Mouse (Mus musculus): ENCODE measurements at regions not wholly inside any gene's neighbourhood (a gene's known extent, or its start where the extent isn't known, plus 50 kb on each side); places are given as distances from the start of the nearest gene placed in this dataset.

GRCm38 (mm10) chr8:127942319-127942718 is 416.1 kb upstream of the Nrp1 start:
- H3K9me3 ChIP-seq (replicated peaks): no peaks in the 10 kb centered on the region
- H3K4me1 ChIP-seq (replicated peaks): peaks cover 19% of the 10 kb centered on the region
- no peaks in the 10 kb centered on the region for H3K27me3 ChIP-seq (replicated peaks)
- no peak overlapping the region for H3K4me3 ChIP-seq
- H3K36me3 ChIP-seq: no peaks in the 10 kb centered on the region
- no peak overlapping the region for H3K4me2 ChIP-seq
- no peak overlapping the region for H3K27ac ChIP-seq (ENCODE audit: poor library complexity, severe bottlenecking)
- no peak overlapping the region for H3K9ac ChIP-seq
- ATAC-seq (ENCODE audit: insufficient number of reproducible peaks, low FRiP score): no peak

- no peak overlapping the region for H3K4me3 ChIP-seq
- no peak overlapping the region for H3K9ac ChIP-seq
- H3K4me1 ChIP-seq (replicated peaks): peaks cover 11% of the 10 kb centered on the region
- H3K27me3 ChIP-seq (replicated peaks): no peaks in the 10 kb centered on the region
- no peak for ATAC-seq (ENCODE audit: insufficient number of reproducible peaks, low FRiP score)
- no peak overlapping the region for H3K27ac ChIP-seq (ENCODE audit: poor library complexity, severe bottlenecking)
- no peaks in the 10 kb centered on the region for H3K9me3 ChIP-seq (replicated peaks)
- H3K36me3 ChIP-seq: no peaks in the 10 kb centered on the region
- no peak overlapping the region for H3K4me2 ChIP-seq
Measured at GRCm38 (mm10) chr8:127944955-127945498, 413.4 kb upstream of the Nrp1 start.

GRCm38 (mm10) chr8:127957571-127957970 is 400.8 kb upstream of the Nrp1 start:
- H3K4me1 ChIP-seq (replicated peaks): 0 out of 2 replicates have a peak, but pooled peaks cover 2% of the 10 kb centered on the region
- H3K4me2 ChIP-seq: no peak overlapping the region
- H3K9me3 ChIP-seq (replicated peaks): no peaks in the 10 kb centered on the region
- no peak for ATAC-seq (ENCODE audit: insufficient number of reproducible peaks, low FRiP score)
- no peak overlapping the region for H3K9ac ChIP-seq
- H3K4me3 ChIP-seq: no peak overlapping the region
- no peaks in the 10 kb centered on the region for H3K36me3 ChIP-seq
- H3K27ac ChIP-seq (ENCODE audit: poor library complexity, severe bottlenecking): no peak overlapping the region
- H3K27me3 ChIP-seq (replicated peaks): no peaks in the 10 kb centered on the region
- 70% methylated on average over 1 of the region's 1 CpGs for WGBS

GRCm38 (mm10) chr8:127958351-127959044 is 399.9 kb upstream of the Nrp1 start:
- Histone ChIP-seq H3K27ac (ENCODE audit: poor library complexity, severe bottlenecking) (no peak overlapping the region), H3K4me3 (no peak overlapping the region), H3K36me3 (no peaks in the 10 kb centered on the region), H3K9me3 (replicated peaks) (no peaks in the 10 kb centered on the region), H3K27me3 (replicated peaks) (no peaks in the 10 kb centered on the region), H3K9ac (no peak overlapping the region), H3K4me2 (no peak overlapping the region), H3K4me1 (replicated peaks) (0 out of 2 replicates have a peak, but pooled peaks cover 2% of the 10 kb centered on the region)
- no peak for ATAC-seq (ENCODE audit: insufficient number of reproducible peaks, low FRiP score)
- 71% methylated on average over 12 of the region's 12 CpGs for WGBS

GRCm38 (mm10) chr8:127962862-127963261 is 395.5 kb upstream of the Nrp1 start:
- H3K4me1 ChIP-seq (replicated peaks): 0 out of 2 replicates have a peak, but pooled peaks cover 2% of the 10 kb centered on the region
- H3K36me3 ChIP-seq: no peaks in the 10 kb centered on the region
- WGBS: 65% methylated on average over 1 of the region's 1 CpGs
- no peak overlapping the region for H3K4me3 ChIP-seq
- no peak overlapping the region for H3K27ac ChIP-seq (ENCODE audit: poor library complexity, severe bottlenecking)
- 0 out of 2 replicates have a peak, but pooled peaks have one; percentile 29 for ATAC-seq (ENCODE audit: insufficient number of reproducible peaks, low FRiP score)
- H3K9me3 ChIP-seq (replicated peaks): no peaks in the 10 kb centered on the region
- no peak overlapping the region for H3K4me2 ChIP-seq
- H3K27me3 ChIP-seq (replicated peaks): no peaks in the 10 kb centered on the region
- H3K9ac ChIP-seq: no peak overlapping the region

GRCm38 (mm10) chr8:127963625-127964024 is 394.8 kb upstream of the Nrp1 start:
- ATAC-seq (ENCODE audit: insufficient number of reproducible peaks, low FRiP score): no peak
- WGBS: 75% methylated on average over 6 of the region's 6 CpGs
- no peak overlapping the region for H3K27ac ChIP-seq (ENCODE audit: poor library complexity, severe bottlenecking)

GRCm38 (mm10) chr8:127964801-127965200 is 393.6 kb upstream of the Nrp1 start:
- H3K9me3 ChIP-seq (replicated peaks): no peaks in the 10 kb centered on the region
- H3K36me3 ChIP-seq: no peaks in the 10 kb centered on the region
- H3K9ac ChIP-seq: no peak overlapping the region
- no peak for ATAC-seq (ENCODE audit: insufficient number of reproducible peaks, low FRiP score)
- 0 out of 2 replicates have a peak, but pooled peaks cover 2% of the 10 kb centered on the region for H3K4me1 ChIP-seq (replicated peaks)
- H3K27me3 ChIP-seq (replicated peaks): no peaks in the 10 kb centered on the region
- no peak overlapping the region for H3K4me3 ChIP-seq
- no peak overlapping the region for H3K27ac ChIP-seq (ENCODE audit: poor library complexity, severe bottlenecking)
- H3K4me2 ChIP-seq: no peak overlapping the region

More at GRCm38 (mm10) chr8:127963625-127964024, 394.8 kb upstream of the Nrp1 start:
- H3K9ac ChIP-seq: no peak overlapping the region
- H3K4me3 ChIP-seq: no peak overlapping the region
- no peaks in the 10 kb centered on the region for H3K9me3 ChIP-seq (replicated peaks)
- H3K27me3 ChIP-seq (replicated peaks): no peaks in the 10 kb centered on the region
- 0 out of 2 replicates have a peak, but pooled peaks cover 2% of the 10 kb centered on the region for H3K4me1 ChIP-seq (replicated peaks)
- H3K4me2 ChIP-seq: no peak overlapping the region
- H3K36me3 ChIP-seq: no peaks in the 10 kb centered on the region

GRCm38 (mm10) chr8:127965341-127965740 is 393.1 kb upstream of the Nrp1 start:
- no peaks in the 10 kb centered on the region for H3K9me3 ChIP-seq (replicated peaks)
- H3K36me3 ChIP-seq: no peaks in the 10 kb centered on the region
- H3K4me1 ChIP-seq (replicated peaks): 0 out of 2 replicates have a peak, but pooled peaks cover 2% of the 10 kb centered on the region
- 65% methylated on average over 2 of the region's 2 CpGs for WGBS
- no peak overlapping the region for H3K4me2 ChIP-seq
- ATAC-seq (ENCODE audit: insufficient number of reproducible peaks, low FRiP score): no peak
- H3K9ac ChIP-seq: no peak overlapping the region
- H3K4me3 ChIP-seq: no peak overlapping the region
- no peaks in the 10 kb centered on the region for H3K27me3 ChIP-seq (replicated peaks)
- no peak overlapping the region for H3K27ac ChIP-seq (ENCODE audit: poor library complexity, severe bottlenecking)

- no peak overlapping the region for H3K4me3 ChIP-seq
- no peak overlapping the region for H3K4me2 ChIP-seq
- no peak overlapping the region for H3K9ac ChIP-seq
- H3K9me3 ChIP-seq (replicated peaks): no peaks in the 10 kb centered on the region
- 86% methylated on average over 2 of the region's 2 CpGs for WGBS
- no peaks in the 10 kb centered on the region for H3K36me3 ChIP-seq
- H3K27ac ChIP-seq (ENCODE audit: poor library complexity, severe bottlenecking): no peak overlapping the region
- no peaks in the 10 kb centered on the region for H3K27me3 ChIP-seq (replicated peaks)
- peaks cover 4% of the 10 kb centered on the region; the same call in 1 of the 2 replicates for H3K4me1 ChIP-seq (replicated peaks)
- ATAC-seq (ENCODE audit: insufficient number of reproducible peaks, low FRiP score): no peak
Measured at GRCm38 (mm10) chr8:127968026-127968425, 390.4 kb upstream of the Nrp1 start.

GRCm38 (mm10) chr8:127973194-127973593 is 385.2 kb upstream of the Nrp1 start:
- Histone ChIP-seq H3K36me3 (no peaks in the 10 kb centered on the region), H3K4me2 (no peak overlapping the region), H3K4me1 (replicated peaks) (peaks cover 18% of the 10 kb centered on the region), H3K9ac (no peak overlapping the region), H3K27ac (ENCODE audit: poor library complexity, severe bottlenecking) (no peak overlapping the region), H3K27me3 (replicated peaks) (no peaks in the 10 kb centered on the region), H3K9me3 (replicated peaks) (no peaks in the 10 kb centered on the region), H3K4me3 (no peak overlapping the region)
- ATAC-seq (ENCODE audit: insufficient number of reproducible peaks, low FRiP score): no peak
- 88% methylated on average over 2 of the region's 2 CpGs for WGBS

- H3K9ac ChIP-seq: no peak overlapping the region
- no peak overlapping the region for H3K27ac ChIP-seq (ENCODE audit: poor library complexity, severe bottlenecking)
- H3K4me3 ChIP-seq: no peak overlapping the region
- no peaks in the 10 kb centered on the region for H3K9me3 ChIP-seq (replicated peaks)
- no peaks in the 10 kb centered on the region for H3K27me3 ChIP-seq (replicated peaks)
- H3K4me2 ChIP-seq: no peak overlapping the region
- 72% methylated on average over 2 of the region's 2 CpGs for WGBS
- peaks cover 15% of the 10 kb centered on the region for H3K4me1 ChIP-seq (replicated peaks)
- no peak for ATAC-seq (ENCODE audit: insufficient number of reproducible peaks, low FRiP score)
- no peaks in the 10 kb centered on the region for H3K36me3 ChIP-seq
Measured at GRCm38 (mm10) chr8:127977746-127978145, 380.7 kb upstream of the Nrp1 start.

Measured in heart, embryonic 12.5 days (tissue).